Mouse (Mus musculus) forebrain, embryonic 13.5 days (tissue): ENCODE measurements around the gene Tcf3. TPM values are rescaled to one million over a fixed set of nuclear protein-coding genes. Genes with fewer than 3 reads are reported as not detected.

Experiments used
- ATAC-seq: fragments of 200-750 bp; cut with Nextera tagmentation; 2 replicates; pipeline ENCODE4 v1.8.0; 2017
- H3K27ac ChIP-seq: fragments of 300-500 bp; sonication (generic); 2 replicates; pipeline ENCODE4 v1.5.1; 2015; ENCODE audit warnings: inconsistent platforms, mild to moderate bottlenecking, moderate library complexity
- H3K27me3 ChIP-seq: fragments of 300-500 bp; sonication (generic); 2 replicates; pipeline ENCODE4 v1.6.1; 2015; ENCODE audit warnings: mild to moderate bottlenecking, inconsistent platforms
- H3K36me3 ChIP-seq: fragments of 300-500 bp; sonication (generic); 2 replicates; pipeline ENCODE4 v1.6.1; 2015; ENCODE audit warnings: mild to moderate bottlenecking, inconsistent platforms; ENCODE audit not compliant: poor library complexity, severe bottlenecking
- H3K4me1 ChIP-seq: fragments of 300-500 bp; sonication (generic); 2 replicates; pipeline ENCODE4 v1.6.1; 2015; ENCODE audit warnings: inconsistent platforms
- H3K4me2 ChIP-seq: fragments of 300-500 bp; sonication (generic); 2 replicates; pipeline ENCODE4 v1.6.1; 2015; ENCODE audit warnings: inconsistent platforms, mild to moderate bottlenecking, moderate library complexity
- H3K4me3 ChIP-seq: fragments of 300-500 bp; sonication (generic); 2 replicates; pipeline ENCODE4 v1.5.1; 2015; ENCODE audit warnings: mild to moderate bottlenecking, inconsistent platforms
- H3K9ac ChIP-seq: fragments of 300-500 bp; sonication (generic); 2 replicates; pipeline ENCODE4 v1.6.1; 2015; ENCODE audit warnings: mild to moderate bottlenecking, inconsistent platforms
- H3K9me3 ChIP-seq: fragments of 300-500 bp; sonication (generic); replicated peaks from 2 replicates; pipeline ENCODE4 v1.6.1; 2016; ENCODE audit warnings: inconsistent platforms
- WGBS: fragments of 180-500 bp; shearing (Covaris S2); methylation state at CpG from one replicate; pipeline ENCODE4 v1.1.7; 2015; 5-methylcytosine and 5-hydroxymethylcytosine counted together
- polyA plus RNA-seq: library from polyadenylated mRNA; unstranded; fragments of >200 nt; fragmentation: Nextera tagmentation; extraction: Ambion mirVana; gene quantifications from 2 replicates; pipeline ENCODE4 v1.2.1, GENCODE M21; 2015

Gene Tcf3
- polyA plus RNA-seq, 1 experiment from 2014 or later: 112 TPM

GRCm38 (mm10) chr10:80388731-80389130 is 44.7 kb downstream of the Tcf3 start:
- WGBS: 51% methylated on average over 2 of the region's 2 CpGs
- no peak for ATAC-seq
- peaks cover 29% of the 10 kb centered on the region for H3K4me1 ChIP-seq
- no peaks in the 10 kb centered on the region for H3K27me3 ChIP-seq
- H3K27ac ChIP-seq: no peak overlapping the region
- peak overlapping the region; percentile 89; the same call in 1 of the 2 replicates for H3K4me2 ChIP-seq
- peaks cover 58% of the 10 kb centered on the region for H3K36me3 ChIP-seq
- no peak overlapping the region for H3K9ac ChIP-seq
- H3K4me3 ChIP-seq: no peak overlapping the region; the same call in 1 of the 2 replicates
- H3K9me3 ChIP-seq: no peaks in the 10 kb centered on the region

- 0% methylated on average over 3 of the region's 61 CpGs for whole genome bisulfite sequencing
- H3K36me3 ChIP-seq: peaks cover 58% of the 10 kb centered on the region
- H3K9ac ChIP-seq: peak within 1 kb of the TSS; percentile 100
- H3K9me3 ChIP-seq: no peaks in the 10 kb centered on the region
- H3K27ac ChIP-seq: peak within 1 kb of the TSS; percentile 99
- peak; percentile 31; the same call in 1 of the 2 replicates for ATAC-seq
- peaks cover 38% of the 10 kb centered on the region for H3K4me1 ChIP-seq
- H3K27me3 ChIP-seq: no peaks in the 10 kb centered on the region
- H3K4me3 ChIP-seq: peak within 1 kb of the TSS; percentile 99
- peak within 1 kb of the TSS; percentile 97 for H3K4me2 ChIP-seq
Measured at GRCm38 (mm10) chr10:80387522-80387959, 45.9 kb downstream of the Tcf3 start, which contains the start of gene Mex3d. Gene Mex3d (minus strand): TSS chr10:80387659.

GRCm38 (mm10) chr10:80386735-80387471 is 46.5 kb downstream of the Tcf3 start:
- 0% methylated on average over 76 of the region's 94 CpGs for WGBS
- no peaks in the 10 kb centered on the region for H3K9me3 ChIP-seq
- no peak for ATAC-seq
- H3K9ac ChIP-seq: peak overlapping the region; percentile 100
- H3K4me2 ChIP-seq: peak overlapping the region; percentile 97
- no peaks in the 10 kb centered on the region for H3K27me3 ChIP-seq
- H3K4me1 ChIP-seq: peaks cover 38% of the 10 kb centered on the region
- H3K4me3 ChIP-seq: peak overlapping the region; percentile 99
- peak overlapping the region; percentile 99 for H3K27ac ChIP-seq
- H3K36me3 ChIP-seq: peaks cover 58% of the 10 kb centered on the region

GRCm38 (mm10) chr10:80385811-80386734 is 47.4 kb downstream of the Tcf3 start:
- H3K4me1 ChIP-seq: peaks cover 38% of the 10 kb centered on the region
- under 1% methylated on average over 34 of the region's 34 CpGs for WGBS
- H3K4me2 ChIP-seq: peak overlapping the region; percentile 97
- no peaks in the 10 kb centered on the region for H3K9me3 ChIP-seq
- peak overlapping the region; percentile 99 for H3K27ac ChIP-seq
- H3K4me3 ChIP-seq: peak overlapping the region; percentile 99
- peak overlapping the region; percentile 100 for H3K9ac ChIP-seq
- peak; percentile 75 for ATAC-seq
- H3K27me3 ChIP-seq: no peaks in the 10 kb centered on the region
- peaks cover 58% of the 10 kb centered on the region for H3K36me3 ChIP-seq

GRCm38 (mm10) chr10:80385310-80385709 is 48.1 kb downstream of the Tcf3 start:
- H3K4me3 ChIP-seq: peak overlapping the region; percentile 99
- peak overlapping the region; percentile 99 for H3K27ac ChIP-seq
- peaks cover 38% of the 10 kb centered on the region for H3K4me1 ChIP-seq
- no peaks in the 10 kb centered on the region for H3K9me3 ChIP-seq
- peak overlapping the region; percentile 100 for H3K9ac ChIP-seq
- ATAC-seq: peak; percentile 20
- 3% methylated on average over 7 of the region's 7 CpGs for WGBS
- no peaks in the 10 kb centered on the region for H3K27me3 ChIP-seq
- H3K36me3 ChIP-seq: peaks cover 56% of the 10 kb centered on the region
- H3K4me2 ChIP-seq: peak overlapping the region; percentile 97

- H3K36me3 ChIP-seq: peaks cover 56% of the 10 kb centered on the region
- peak overlapping the region; percentile 97 for H3K4me2 ChIP-seq
- H3K4me1 ChIP-seq: peaks cover 38% of the 10 kb centered on the region
- no peaks in the 10 kb centered on the region for H3K27me3 ChIP-seq
- H3K9me3 ChIP-seq: no peaks in the 10 kb centered on the region
- H3K4me3 ChIP-seq: peak overlapping the region; percentile 99
- peak overlapping the region; percentile 100 for H3K9ac ChIP-seq
- ATAC-seq: no peak
- 74% methylated on average over 7 of the region's 7 CpGs for WGBS
- peak overlapping the region; percentile 99 for H3K27ac ChIP-seq
Measured at GRCm38 (mm10) chr10:80384709-80385108, 48.7 kb downstream of the Tcf3 start.

GRCm38 (mm10) chr10:80384115-80384639 is 49.3 kb downstream of the Tcf3 start:
- H3K36me3 ChIP-seq: peaks cover 60% of the 10 kb centered on the region
- H3K4me3 ChIP-seq: peak overlapping the region; percentile 99
- no peak for ATAC-seq
- H3K4me2 ChIP-seq: peak overlapping the region; percentile 97
- H3K9me3 ChIP-seq: no peaks in the 10 kb centered on the region
- H3K27ac ChIP-seq: peak overlapping the region; percentile 99; the same call in 1 of the 2 replicates
- peaks cover 38% of the 10 kb centered on the region for H3K4me1 ChIP-seq
- peak overlapping the region; percentile 100 for H3K9ac ChIP-seq
- H3K27me3 ChIP-seq: no peaks in the 10 kb centered on the region
- 87% methylated on average over 4 of the region's 4 CpGs for WGBS

GRCm38 (mm10) chr10:80383431-80383830 is 50.0 kb downstream of the Tcf3 start:
- Histone ChIP-seq H3K27ac (no peak overlapping the region), H3K4me1 (peaks cover 34% of the 10 kb centered on the region), H3K27me3 (no peaks in the 10 kb centered on the region), H3K36me3 (peaks cover 61% of the 10 kb centered on the region), H3K9ac (peak overlapping the region; percentile 100), H3K4me3 (peak overlapping the region; percentile 99), H3K9me3 (no peaks in the 10 kb centered on the region), H3K4me2 (peak overlapping the region; percentile 97)
- no peak for ATAC-seq
- whole genome bisulfite sequencing: 52% methylated on average over 4 of the region's 4 CpGs

GRCm38 (mm10) chr10:80382641-80383365 is 50.6 kb downstream of the Tcf3 start:
- Histone ChIP-seq H3K4me2 (peak overlapping the region; percentile 97), H3K36me3 (peaks cover 61% of the 10 kb centered on the region), H3K27me3 (no peaks in the 10 kb centered on the region), H3K9me3 (no peaks in the 10 kb centered on the region), H3K4me1 (peaks cover 28% of the 10 kb centered on the region), H3K9ac (peak overlapping the region; percentile 100), H3K4me3 (peak overlapping the region; percentile 99), H3K27ac (no peak overlapping the region)
- no peak for ATAC-seq
- WGBS: 90% methylated on average over 7 of the region's 7 CpGs

- WGBS: 56% methylated on average over 10 of the region's 10 CpGs
- no peak overlapping the region for H3K4me3 ChIP-seq
Measured at GRCm38 (mm10) chr10:80377716-80378115, 55.7 kb downstream of the Tcf3 start.

GRCm38 (mm10) chr10:80376160-80376559 is 57.3 kb downstream of the Tcf3 start:
- Histone ChIP-seq H3K27me3 (no peaks in the 10 kb centered on the region), H3K9ac (no peak overlapping the region), H3K4me3 (no peak overlapping the region), H3K36me3 (peaks cover 19% of the 10 kb centered on the region), H3K27ac (no peak overlapping the region), H3K9me3 (no peaks in the 10 kb centered on the region), H3K4me2 (no peak overlapping the region), H3K4me1 (peaks cover 12% of the 10 kb centered on the region)
- ATAC-seq: no peak; the same call in 1 of the 2 replicates
- WGBS: under 1% methylated on average over 7 of the region's 7 CpGs

More at GRCm38 (mm10) chr10:80377716-80378115, 55.7 kb downstream of the Tcf3 start:
- H3K9ac ChIP-seq: no peak overlapping the region
- no peak for ATAC-seq
- no peaks in the 10 kb centered on the region for H3K9me3 ChIP-seq
- H3K27me3 ChIP-seq: no peaks in the 10 kb centered on the region
- H3K4me2 ChIP-seq: no peak overlapping the region
- no peaks in the 10 kb centered on the region for H3K4me1 ChIP-seq
- no peak overlapping the region for H3K27ac ChIP-seq
- peaks cover 35% of the 10 kb centered on the region for H3K36me3 ChIP-seq
